Mouse (Mus musculus) midbrain, embryonic 15.5 days (tissue): ENCODE measurements around the gene Olfr1209. TPM values are rescaled to one million over a fixed set of nuclear protein-coding genes. Genes with fewer than 3 reads are reported as not detected.

Experiments used
- ATAC-seq: fragments of 200-750 bp; cut with Nextera tagmentation; replicated peaks from 2 replicates; pipeline ENCODE4 v1.8.0; 2017; ENCODE audit warnings: moderate TSS enrichment
- H3K27ac ChIP-seq: fragments of 300-500 bp; sonication (generic); 2 replicates; pipeline ENCODE4 v1.5.1; 2015; ENCODE audit warnings: mild to moderate bottlenecking, inconsistent platforms
- H3K27me3 ChIP-seq: fragments of 300-500 bp; sonication (generic); replicated peaks from 2 replicates; pipeline ENCODE4 v1.6.1; 2015; ENCODE audit warnings: inconsistent platforms
- H3K36me3 ChIP-seq: fragments of 300-500 bp; sonication (generic); replicated peaks from 2 replicates; pipeline ENCODE4 v1.6.1; 2015; ENCODE audit warnings: inconsistent platforms
- H3K4me1 ChIP-seq: fragments of 300-500 bp; sonication (generic); 2 replicates; pipeline ENCODE4 v1.6.1; 2015; ENCODE audit warnings: inconsistent platforms
- H3K4me2 ChIP-seq: fragments of 300-500 bp; sonication (generic); 2 replicates; pipeline ENCODE4 v1.6.1; 2015; ENCODE audit warnings: inconsistent platforms, mild to moderate bottlenecking, moderate library complexity
- H3K4me3 ChIP-seq: fragments of 300-500 bp; sonication (generic); 2 replicates; pipeline ENCODE4 v1.5.1; 2015; ENCODE audit warnings: mild to moderate bottlenecking, inconsistent platforms
- H3K9ac ChIP-seq: fragments of 300-500 bp; sonication (generic); 2 replicates; pipeline ENCODE4 v1.6.1; 2015; ENCODE audit warnings: mild to moderate bottlenecking, inconsistent platforms
- H3K9me3 ChIP-seq: fragments of 300-500 bp; sonication (generic); 2 replicates; pipeline ENCODE4 v1.6.1; 2016; ENCODE audit warnings: inconsistent platforms
- WGBS: fragments of 180-500 bp; shearing (Covaris S2); methylation state at CpG from one replicate; pipeline ENCODE4 v1.1.7; 2015; ENCODE audit warnings: mixed read lengths; 5-methylcytosine and 5-hydroxymethylcytosine counted together
- polyA plus RNA-seq: library from polyadenylated mRNA; unstranded; fragments of >200 nt; fragmentation: Nextera tagmentation; extraction: Ambion mirVana; gene quantifications from 2 replicates; pipeline ENCODE4 v1.2.1, GENCODE M21; 2015

Gene Olfr1209
- not detected in 2 replicates for polyA plus RNA-seq

GRCm38 (mm10) chr2:88915057-88915456, at the start of gene Olfr1209:
Gene Olfr1209, minus strand, starts transcription at chr2:88915157.
- Histone ChIP-seq H3K4me2 (no peak within 1 kb of the TSS), H3K4me3 (no peak within 1 kb of the TSS), H3K9me3 (no peaks in the 10 kb centered on the region), H3K27ac (no peak within 1 kb of the TSS), H3K27me3 (no peaks in the 10 kb centered on the region), H3K36me3 (no peaks in the 10 kb centered on the region), H3K9ac (no peak within 1 kb of the TSS), H3K4me1 (no peaks in the 10 kb centered on the region)
- 95% methylated on average over 3 of the region's 3 CpGs for WGBS
- no peak for ATAC-seq

- no peak within 1 kb of the TSS for H3K4me3 ChIP-seq
Measured at GRCm38 (mm10) chr2:88953669-88954068, 38.7 kb upstream of the Olfr1209 start, which contains the start of gene Olfr1212. Gene Olfr1212, plus strand, starts transcription at chr2:88953969.

GRCm38 (mm10) chr2:88938011-88938410, 23.1 kb upstream of the Olfr1209 start, which contains the start of gene Olfr1211:
Gene Olfr1211, minus strand, starts transcription at chr2:88938111.
- no peak within 1 kb of the TSS for H3K4me3 ChIP-seq
- H3K27ac ChIP-seq: no peak within 1 kb of the TSS
- H3K36me3 ChIP-seq: no peaks in the 10 kb centered on the region
- no peak within 1 kb of the TSS for H3K9ac ChIP-seq
- no peaks in the 10 kb centered on the region for H3K9me3 ChIP-seq
- WGBS: 94% methylated on average over 1 of the region's 1 CpGs
- no peak within 1 kb of the TSS for H3K4me2 ChIP-seq
- H3K27me3 ChIP-seq: no peaks in the 10 kb centered on the region
- no peak for ATAC-seq
- no peaks in the 10 kb centered on the region for H3K4me1 ChIP-seq

More at GRCm38 (mm10) chr2:88953669-88954068, 38.7 kb upstream of the Olfr1209 start, which contains the start of gene Olfr1212:
- Histone ChIP-seq H3K9me3 (no peaks in the 10 kb centered on the region), H3K4me2 (no peak within 1 kb of the TSS), H3K4me1 (no peaks in the 10 kb centered on the region), H3K27me3 (no peaks in the 10 kb centered on the region), H3K36me3 (no peaks in the 10 kb centered on the region), H3K27ac (no peak within 1 kb of the TSS), H3K9ac (no peak within 1 kb of the TSS)
- no peak for ATAC-seq

- Histone ChIP-seq H3K9ac (no peak within 1 kb of the TSS), H3K9me3 (no peaks in the 10 kb centered on the region), H3K4me3 (no peak within 1 kb of the TSS), H3K36me3 (no peaks in the 10 kb centered on the region), H3K4me1 (no peaks in the 10 kb centered on the region), H3K27me3 (no peaks in the 10 kb centered on the region), H3K4me2 (no peak within 1 kb of the TSS), H3K27ac (no peak within 1 kb of the TSS)
- no peak for ATAC-seq
Measured at GRCm38 (mm10) chr2:88902211-88902610, 12.7 kb downstream of the Olfr1209 start, which contains the start of gene Olfr1208. Gene Olfr1208, minus strand, starts transcription at chr2:88902311.

- H3K4me1 ChIP-seq: no peaks in the 10 kb centered on the region
- H3K27ac ChIP-seq: no peak within 1 kb of the TSS
- no peaks in the 10 kb centered on the region for H3K9me3 ChIP-seq
- no peak within 1 kb of the TSS for H3K9ac ChIP-seq
- ATAC-seq: no peak
- no peak within 1 kb of the TSS for H3K4me3 ChIP-seq
- H3K36me3 ChIP-seq: no peaks in the 10 kb centered on the region
- H3K27me3 ChIP-seq: no peaks in the 10 kb centered on the region
- no peak within 1 kb of the TSS for H3K4me2 ChIP-seq
- WGBS: 85% methylated on average over 2 of the region's 2 CpGs
Measured at GRCm38 (mm10) chr2:88862931-88863330, 52.0 kb downstream of the Olfr1209 start, which contains the start of gene Olfr1206. Gene Olfr1206, plus strand, starts transcription at chr2:88863231.

Other genes starting within 250 kb of the Olfr1209 start
- not detected in 2 replicates for gene Olfr1193, start 239.5 kb downstream of the Olfr1209 start, polyA plus RNA-seq
- gene Olfr1195, start 226.0 kb downstream of the Olfr1209 start, polyA plus RNA-seq: not detected in 2 replicates
- gene Olfr1196, start 210.6 kb downstream of the Olfr1209 start, polyA plus RNA-seq: not detected in 2 replicates
- gene Olfr1197, start 182.8 kb downstream of the Olfr1209 start, polyA plus RNA-seq: not detected in 2 replicates
- not detected in 2 replicates for gene Olfr1198, start 163.8 kb downstream of the Olfr1209 start, polyA plus RNA-seq
- not detected in 2 replicates for gene Olfr1199, start 154.7 kb downstream of the Olfr1209 start, polyA plus RNA-seq
- gene Olfr1200, start 144.7 kb downstream of the Olfr1209 start, polyA plus RNA-seq: not detected in 2 replicates
- gene Olfr1201, start 122.1 kb downstream of the Olfr1209 start, polyA plus RNA-seq: not detected in 2 replicates
- not detected in 2 replicates for gene Olfr1202, start 100.7 kb downstream of the Olfr1209 start, polyA plus RNA-seq
- gene Olfr1205, start 85.4 kb downstream of the Olfr1209 start, polyA plus RNA-seq: not detected in 2 replicates
- not detected in 2 replicates for gene Olfr1204, start 65.9 kb downstream of the Olfr1209 start, polyA plus RNA-seq
- gene Olfr1206, start 51.9 kb downstream of the Olfr1209 start, polyA plus RNA-seq: not detected in 2 replicates
- not detected in 2 replicates for gene Olfr1208, start 12.8 kb downstream of the Olfr1209 start, polyA plus RNA-seq
- gene Olfr1211, start 23.0 kb upstream of the Olfr1209 start, polyA plus RNA-seq: not detected in 2 replicates
- not detected in 2 replicates for gene Olfr1212, start 38.8 kb upstream of the Olfr1209 start, polyA plus RNA-seq
- gene Gm13762, start 65.1 kb upstream of the Olfr1209 start, polyA plus RNA-seq: not detected in 2 replicates
- not detected in 2 replicates for gene Olfr1214, start 77.5 kb upstream of the Olfr1209 start, polyA plus RNA-seq
- gene Olfr1215, start 91.8 kb upstream of the Olfr1209 start, polyA plus RNA-seq: not detected in 2 replicates
- not detected in 2 replicates for gene Olfr1216, start 103.2 kb upstream of the Olfr1209 start, polyA plus RNA-seq
- gene Olfr1217, start 116.9 kb upstream of the Olfr1209 start, polyA plus RNA-seq: not detected in 2 replicates
- not detected in 2 replicates for gene Olfr1218, start 146.0 kb upstream of the Olfr1209 start, polyA plus RNA-seq
- not detected in 2 replicates for gene Olfr1219, start 168.4 kb upstream of the Olfr1209 start, polyA plus RNA-seq
- not detected in 2 replicates for gene Olfr1220, start 191.7 kb upstream of the Olfr1209 start, polyA plus RNA-seq
- gene Olfr1221, start 202.1 kb upstream of the Olfr1209 start, polyA plus RNA-seq: not detected in 2 replicates
- not detected in 2 replicates for gene Olfr1222, start 217.9 kb upstream of the Olfr1209 start, polyA plus RNA-seq
- gene Olfr1223, start 236.4 kb upstream of the Olfr1209 start, polyA plus RNA-seq: not detected in 2 replicates
- gene Olfr1224-ps1, start 248.9 kb upstream of the Olfr1209 start, polyA plus RNA-seq: not detected in 2 replicates